In the genomic region with DNA sequence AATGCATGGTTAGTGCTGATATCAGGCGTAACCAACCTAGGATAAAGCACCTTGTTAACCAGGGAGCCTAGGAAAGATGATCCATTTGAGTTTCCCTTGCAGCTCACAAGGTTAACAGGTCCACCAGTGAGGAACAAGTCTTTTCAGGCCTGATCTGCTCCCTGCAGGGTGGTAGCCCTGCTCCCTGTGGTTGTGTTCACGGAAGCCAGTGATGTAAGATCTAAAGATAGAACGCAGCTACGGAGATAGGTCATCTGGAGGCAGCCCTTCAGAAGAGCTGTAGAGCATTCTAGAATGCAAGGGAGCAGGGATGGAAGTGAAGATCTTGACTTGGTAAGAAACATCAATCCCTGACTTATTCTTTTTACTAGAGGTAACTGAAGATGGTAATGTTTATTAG, we compare ENCODE assay signal across 17 mouse cellular contexts. TPM values are rescaled to one million over a fixed set of nuclear protein-coding genes. Genes with fewer than 3 reads are reported as not detected.
DNase-seq lines count a peak whose midpoint lies in the region; ATAC-seq lines count a peak whose summit lies in the region.
"Had no signal": no experiment of that assay in that cellular context is flagged by ENCODE, and none has a peak within 500 bp of the region (broad histone marks: within the 10 kb centered on the region; RNA-seq: fewer than 3 reads in every experiment).

No protein-coding gene starts in this region.

- no peaks in the 10 kb centered on the region for H3K36me3 ChIP-seq in heart, embryonic 16.5 days (ENCODE audit: control insufficient read depth, insufficient read depth)
- H3K36me3 ChIP-seq: embryonic facial prominence, embryonic 15.5 days; limb, embryonic 12.5 days; neural tube, embryonic 15.5 days had no signal

- no peak for ATAC-seq in cerebellum, adult (ENCODE audit: insufficient number of reproducible peaks, low FRiP score, low TSS enrichment)
- peak; percentile 60; the same call in 1 of the 2 replicates for ATAC-seq in heart, embryonic 16.5 days (replicated peaks; ENCODE audit: extremely low read depth, insufficient read depth, low FRiP score)
- ATAC-seq in hematopoietic stem cell, adult 5-6 weeks (replicated peaks in 1 of 2; ENCODE audit: insufficient read depth in 1 of 2, low FRiP score in 2 of 2, low TSS enrichment in 1 of 2, low read depth in 1 of 2, poor library complexity in 2 of 2, severe bottlenecking in 2 of 2) = peak; percentile 22 to 53; a peak in 2 of 4 replicates
- ATAC-seq: hindbrain, postnatal 0 days had no signal

- H3K4me2 ChIP-seq in heart, embryonic 16.5 days (ENCODE audit: low read depth, low read length) = no peak overlapping the region
- H3K4me2 ChIP-seq: embryonic facial prominence, embryonic 15.5 days; limb, embryonic 12.5 days; neural tube, embryonic 15.5 days had no signal

- peaks cover 10% of the 10 kb centered on the region for H3K4me1 ChIP-seq in heart, embryonic 16.5 days (ENCODE audit: control insufficient read depth, insufficient read depth, low read length)
- H3K4me1 ChIP-seq: embryonic facial prominence, embryonic 15.5 days; neural tube, embryonic 15.5 days had no signal

- H3K9me3 ChIP-seq in heart, embryonic 16.5 days (replicated peaks; ENCODE audit: control insufficient read depth, low read length) = no peaks in the 10 kb centered on the region
- H3K9me3 ChIP-seq: embryonic facial prominence, embryonic 15.5 days; limb, embryonic 12.5 days; neural tube, embryonic 15.5 days had no signal

- 41% methylated on average over 4 of the region's 4 CpGs for WGBS in heart, embryonic 16.5 days

- H3K9ac ChIP-seq in heart, embryonic 16.5 days (ENCODE audit: low read length) = no peak overlapping the region
- H3K9ac ChIP-seq: embryonic facial prominence, embryonic 15.5 days; limb, embryonic 12.5 days; liver, embryonic 14.5 days; neural tube, embryonic 15.5 days had no signal

- H3K27ac ChIP-seq in heart, embryonic 16.5 days (ENCODE audit: low read length) = no peak overlapping the region
- H3K27ac ChIP-seq: embryonic facial prominence, embryonic 15.5 days; hindbrain, postnatal 0 days; limb, embryonic 12.5 days; liver, embryonic 14.5 days; neural tube, embryonic 15.5 days had no signal

- H3K27me3 ChIP-seq in heart, embryonic 16.5 days (ENCODE audit: control insufficient read depth, insufficient read depth, low read length) = no peaks in the 10 kb centered on the region
- H3K27me3 ChIP-seq: embryonic facial prominence, embryonic 15.5 days had no signal

- intact Hi-C loops in heart, postnatal 10 days (cut with DNase I) = no loop called here

- H3K4me3 ChIP-seq in heart, embryonic 16.5 days (ENCODE audit: low read length) = no peak overlapping the region
- H3K4me3 ChIP-seq: embryonic facial prominence, embryonic 15.5 days; limb, embryonic 12.5 days; neural tube, embryonic 15.5 days had no signal

- DNase-seq in cerebellum, postnatal 25 days = peak; percentile 18 to 19
- no peak for DNase-seq in heart, postnatal 10 days
- peak; percentile 39 for DNase-seq in CD4-positive, CD25-positive, alpha-beta regulatory T cell, adult 2 months (ENCODE audit: low read depth, low spot score)
- no peak for DNase-seq in adrenal gland, postnatal 14 days
- no peak for DNase-seq in layer of hippocampus, adult 18-20 months (ENCODE audit: low spot score in 2 of 2)
- DNase-seq: cerebellum, adult 8-10 months; kidney, adult 2 months; spleen, adult 18-20 months; thymus, postnatal 25 days had no signal

RNA-seq across cellular contexts. Expression of gene Jak1, which starts 18.9 kb away (rescaled TPM):
- polyA plus RNA-seq in heart, embryonic 16.5 days (2015; fragmentation: Nextera tagmentation; extraction: Ambion mirVana) = 63.3 and 65.7 TPM in 2 replicates
- 10 to 100 TPM; 89.5 to 93.0 TPM for total RNA-seq in heart, postnatal 10 days (2021)
- total RNA-seq in hematopoietic stem cell, adult 5-6 weeks (2017) = 116 and 146 TPM in 2 replicates
- total RNA-seq in adrenal gland, postnatal 14 days (2021) = 116 and 125 TPM in 2 replicates
- total RNA-seq in layer of hippocampus, adult 18-20 months (2021) = 100 to 1,000 TPM; 126 to 137 TPM

Comparison
In these comparisons a context has a peak if more than half of its experiments do, and no peak if none do; other contexts are left out.
1. DNase-seq: peak in cerebellum, postnatal 25 days (2 of 2) and CD4-positive, CD25-positive, alpha-beta regulatory T cell, adult 2 months (single experiment); none in heart, postnatal 10 days (0 of 2), adrenal gland, postnatal 14 days (single experiment) and layer of hippocampus, adult 18-20 months (0 of 2).